Mouse (Mus musculus) megakaryocyte, adult 5-6 weeks (primary cell): Measurements from ENCODE around the gene Agfg2. TPM values are rescaled to one million over a fixed set of nuclear protein-coding genes. Genes with fewer than 3 reads are reported as not detected.

ENCODE experiments used
- ATAC-seq: 2 replicates; pipeline ENCODE4 v1.8.0; 2016; ENCODE audit warnings: mild to moderate bottlenecking, inconsistent platforms; ENCODE audit not compliant: poor library complexity, severe bottlenecking
- total RNA-seq, 2 experiments: library from RNA; stranded (forward) in 1 of 2; stranded (reverse) in 1 of 2; fragments of 153-499, 151-499 nt in 1 of 2; fragments of 221-1000, 200-1000 nt in 1 of 2; gene quantifications; 2 replicates each; pipeline versions ENCODE4 v1.2.3 to v1.2.4; 2015 to 2017

The Agfg2 gene
- total RNA-seq, 2 experiments from 2014 or later = 18.3 to 19.3 TPM

- ATAC-seq = no peak
These were observed 73.8 kb downstream of the Agfg2 start for GRCm38 (mm10) chr5:137610548-137611244.

- no peak for ATAC-seq
These were observed 74.5 kb downstream of the Agfg2 start for GRCm38 (mm10) chr5:137610056-137610455.

GRCm38 (mm10) chr5:137609292-137609691, 75.2 kb downstream of the Agfg2 start:
- ATAC-seq = no peak

GRCm38 (mm10) chr5:137608654-137609190, 75.8 kb downstream of the Agfg2 start:
- ATAC-seq = no peak

GRCm38 (mm10) chr5:137607860-137608653, 76.5 kb downstream of the Agfg2 start:
- ATAC-seq = no peak

- ATAC-seq = 0 out of 2 replicates have a peak, but pooled peaks have one; percentile 4
These were observed 83.2 kb downstream of the Agfg2 start for GRCm38 (mm10) chr5:137601365-137601729.

- ATAC-seq = peak; percentile 88
These were observed 83.7 kb downstream of the Agfg2 start, which contains the start of gene Mospd3 for GRCm38 (mm10) chr5:137600619-137601364. TSS of gene Mospd3 (minus strand) at chr5:137601058.

Other genes with a start within 250 kb of the Agfg2 start
- 0.04 TPM in 1 of 2 replicates, not detected in the other for gene Zan, start 207.7 kb downstream of the Agfg2 start, total RNA-seq (2015)
- gene Zan, start 207.7 kb downstream of the Agfg2 start, total RNA-seq (2017) = not detected in 2 replicates
- gene Pop7, start 182.2 kb downstream of the Agfg2 start, total RNA-seq (2015) = 20.4 and 27.5 TPM in 2 replicates
- gene Pop7, start 182.2 kb downstream of the Agfg2 start, total RNA-seq (2017) = 11.9 and 14.9 TPM in 2 replicates
- gene Gigyf1, start 166.2 kb downstream of the Agfg2 start, total RNA-seq (2015) = 8.3 and 8.5 TPM in 2 replicates
- 5.6 and 5.9 TPM in 2 replicates for gene Gigyf1, start 166.2 kb downstream of the Agfg2 start, total RNA-seq (2017)
- not detected in 2 replicates for gene Epo, start 151.5 kb downstream of the Agfg2 start, total RNA-seq (2015)
- not detected in 2 replicates for gene Epo, start 151.5 kb downstream of the Agfg2 start, total RNA-seq (2017)
- gene Gnb2, start 151.2 kb downstream of the Agfg2 start, total RNA-seq (2015) = 393 and 449 TPM in 2 replicates
- 377 and 389 TPM in 2 replicates for gene Gnb2, start 151.2 kb downstream of the Agfg2 start, total RNA-seq (2017)
- gene Actl6b, start 131.2 kb downstream of the Agfg2 start, total RNA-seq (2015) = not detected in 2 replicates
- gene Actl6b, start 131.2 kb downstream of the Agfg2 start, total RNA-seq (2017) = not detected in 2 replicates
- 0.89 and 1.0 TPM in 2 replicates for gene Tfr2, start 114.9 kb downstream of the Agfg2 start, total RNA-seq (2015)
- 1.3 and 2.5 TPM in 2 replicates for gene Tfr2, start 114.9 kb downstream of the Agfg2 start, total RNA-seq (2017)
- 60.5 and 64.2 TPM in 2 replicates for gene Mospd3, start 83.7 kb downstream of the Agfg2 start, total RNA-seq (2015)
- 6.4 and 10.6 TPM in 2 replicates for gene Mospd3, start 83.7 kb downstream of the Agfg2 start, total RNA-seq (2017)
- 0.40 and 1.0 TPM in 2 replicates for gene Pcolce, start 70.9 kb downstream of the Agfg2 start, total RNA-seq (2015)
- 0.51 TPM in 1 of 2 replicates, not detected in the other for gene Pcolce, start 70.9 kb downstream of the Agfg2 start, total RNA-seq (2017)
- gene Fbxo24, start 55.7 kb downstream of the Agfg2 start, total RNA-seq (2015) = 0.18 TPM in 1 of 2 replicates, not detected in the other
- 0.37 TPM in 1 of 2 replicates, not detected in the other for gene Fbxo24, start 55.7 kb downstream of the Agfg2 start, total RNA-seq (2017)
- gene Lrch4, start 55.6 kb downstream of the Agfg2 start, total RNA-seq (2015) = 76.5 and 93.0 TPM in 2 replicates
- gene Lrch4, start 55.6 kb downstream of the Agfg2 start, total RNA-seq (2017) = 57.1 and 66.7 TPM in 2 replicates
- gene Gm20605, start 55.6 kb downstream of the Agfg2 start, total RNA-seq (2015) = 8.1 and 10.2 TPM in 2 replicates
- gene Gm20605, start 55.6 kb downstream of the Agfg2 start, total RNA-seq (2017) = 5.7 and 18.8 TPM in 2 replicates
- 59.9 and 97.5 TPM in 2 replicates for gene Sap25, start 43.4 kb downstream of the Agfg2 start, total RNA-seq (2015)
- 27.8 and 35.6 TPM in 2 replicates for gene Sap25, start 43.4 kb downstream of the Agfg2 start, total RNA-seq (2017)
- not detected in 2 replicates for gene Irs3, start 39.0 kb downstream of the Agfg2 start, total RNA-seq (2015)
- not detected in 2 replicates for gene Irs3, start 39.0 kb downstream of the Agfg2 start, total RNA-seq (2017)
- gene Nyap1, start 56.9 kb upstream of the Agfg2 start, total RNA-seq (2015) = 0.21 and 0.27 TPM in 2 replicates
- gene Nyap1, start 56.9 kb upstream of the Agfg2 start, total RNA-seq (2017) = 0.84 and 1.1 TPM in 2 replicates
- gene Tsc22d4, start 61.0 kb upstream of the Agfg2 start, total RNA-seq (2015) = 55.9 and 74.7 TPM in 2 replicates
- 112 and 113 TPM in 2 replicates for gene Tsc22d4, start 61.0 kb upstream of the Agfg2 start, total RNA-seq (2017)
- 48.6 and 55.3 TPM in 2 replicates for gene Ppp1r35, start 94.1 kb upstream of the Agfg2 start, total RNA-seq (2015)
- 34.1 and 40.1 TPM in 2 replicates for gene Ppp1r35, start 94.1 kb upstream of the Agfg2 start, total RNA-seq (2017)
- 20.9 and 24.0 TPM in 2 replicates for gene Mepce, start 102.9 kb upstream of the Agfg2 start, total RNA-seq (2015)
- gene Mepce, start 102.9 kb upstream of the Agfg2 start, total RNA-seq (2017) = 16.2 and 22.8 TPM in 2 replicates
- 6.4 and 10.0 TPM in 2 replicates for gene Zcwpw1, start 103.1 kb upstream of the Agfg2 start, total RNA-seq (2015)
- 16.1 and 18.1 TPM in 2 replicates for gene Zcwpw1, start 103.1 kb upstream of the Agfg2 start, total RNA-seq (2017)
- gene Pilra, start 151.6 kb upstream of the Agfg2 start, total RNA-seq (2015) = 65.2 and 103 TPM in 2 replicates
- gene Pilra, start 151.6 kb upstream of the Agfg2 start, total RNA-seq (2017) = 95.8 and 100 TPM in 2 replicates
- 94.9 and 109 TPM in 2 replicates for gene Pilrb1, start 173.4 kb upstream of the Agfg2 start, total RNA-seq (2015)
- 82.8 and 86.5 TPM in 2 replicates for gene Pilrb1, start 173.4 kb upstream of the Agfg2 start, total RNA-seq (2017)
- gene Pilrb2, start 187.1 kb upstream of the Agfg2 start, total RNA-seq (2015) = 106 and 132 TPM in 2 replicates
- gene Pilrb2, start 187.1 kb upstream of the Agfg2 start, total RNA-seq (2017) = 62.6 and 73.1 TPM in 2 replicates
- gene Cyp3a13, start 236.9 kb upstream of the Agfg2 start, total RNA-seq (2015) = not detected in 2 replicates
- gene Cyp3a13, start 236.9 kb upstream of the Agfg2 start, total RNA-seq (2017) = not detected in 2 replicates